9 mouse cellular contexts compared by ENCODE assay signal in the genomic region with DNA sequence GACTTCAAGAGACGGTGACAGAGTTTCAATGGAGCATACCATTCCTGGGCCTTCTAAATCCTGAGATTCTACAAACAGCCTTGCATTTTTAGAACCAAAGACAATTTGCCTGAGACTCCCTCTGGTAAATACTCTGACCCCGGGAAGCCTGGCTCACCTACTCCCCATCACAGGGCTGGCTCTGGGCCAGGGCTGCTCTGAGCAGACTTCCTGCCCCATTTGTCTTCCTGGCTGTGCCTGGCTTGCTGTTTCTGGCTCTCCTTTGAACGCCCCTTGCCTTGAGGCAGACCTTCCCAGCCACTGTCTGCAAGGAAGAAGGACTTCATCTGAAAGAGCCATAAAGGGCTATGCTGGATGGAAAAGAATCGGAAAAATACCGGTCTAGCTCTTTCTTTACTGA.
DNase-seq lines count a peak whose midpoint lies in the region; ATAC-seq lines count a peak whose summit lies in the region.
"Had no signal": no experiment of that assay in that cellular context is flagged by ENCODE, and none has a peak within 500 bp of the region (broad histone marks: within the 10 kb centered on the region; RNA-seq: fewer than 3 reads in every experiment).

No protein-coding gene starts in this region.

- 63% methylated on average over 5 of the region's 5 CpGs for WGBS in liver, embryonic 11.5 days
- 65% methylated on average over 5 of the region's 5 CpGs for WGBS in neural tube, embryonic 13.5 days

- H3K9me3 ChIP-seq in liver, embryonic 11.5 days (ENCODE audit: control insufficient read depth, low read length), result no peaks in the 10 kb centered on the region
- H3K9me3 ChIP-seq in neural tube, embryonic 13.5 days, result no peaks in the 10 kb centered on the region
- H3K9me3 ChIP-seq: midbrain, embryonic 12.5 days had no signal

- H3K9ac ChIP-seq in liver, embryonic 11.5 days (ENCODE audit: low read depth, low read length), result no peak overlapping the region
- no peak overlapping the region for H3K9ac ChIP-seq in neural tube, embryonic 13.5 days
- H3K9ac ChIP-seq: midbrain, embryonic 12.5 days had no signal

- H3K36me3 ChIP-seq in liver, embryonic 11.5 days (ENCODE audit: control insufficient read depth, insufficient read depth, low read length), result no peaks in the 10 kb centered on the region; the same call in 1 of the 2 replicates
- H3K36me3 ChIP-seq in neural tube, embryonic 13.5 days, result no peaks in the 10 kb centered on the region
- H3K36me3 ChIP-seq: midbrain, embryonic 12.5 days had no signal

- H3K27me3 ChIP-seq in liver, embryonic 11.5 days (replicated peaks; ENCODE audit: control insufficient read depth, insufficient read depth, low read length), result no peaks in the 10 kb centered on the region
- H3K27me3 ChIP-seq in neural tube, embryonic 13.5 days, result no peaks in the 10 kb centered on the region
- H3K27me3 ChIP-seq: midbrain, embryonic 12.5 days had no signal

- H3K27ac ChIP-seq in liver, embryonic 11.5 days (ENCODE audit: low read depth, low read length), result no peak overlapping the region
- 0 out of 2 replicates have a peak overlapping the region, but pooled peaks have one; percentile 38 for H3K27ac ChIP-seq in neural tube, embryonic 13.5 days (replicated peaks)
- H3K27ac ChIP-seq: midbrain, embryonic 12.5 days had no signal

- ATAC-seq in liver, embryonic 11.5 days (replicated peaks; ENCODE audit: low FRiP score), result no peak
- ATAC-seq in neural tube, embryonic 13.5 days (ENCODE audit: low read depth), result 0 out of 2 replicates have a peak, but pooled peaks have one; percentile 27

- no peak overlapping the region for H3K4me3 ChIP-seq in liver, embryonic 11.5 days (ENCODE audit: low read depth, low read length)
- H3K4me3 ChIP-seq in neural tube, embryonic 13.5 days, result no peak overlapping the region
- H3K4me3 ChIP-seq: midbrain, embryonic 12.5 days had no signal

- H3K4me2 ChIP-seq in liver, embryonic 11.5 days, result no peak overlapping the region
- no peak overlapping the region for H3K4me2 ChIP-seq in neural tube, embryonic 13.5 days
- H3K4me2 ChIP-seq: midbrain, embryonic 12.5 days had no signal

- no peaks in the 10 kb centered on the region for H3K4me1 ChIP-seq in liver, embryonic 11.5 days (replicated peaks; ENCODE audit: control insufficient read depth, insufficient read depth, low read length)
- peaks cover 22% of the 10 kb centered on the region for H3K4me1 ChIP-seq in neural tube, embryonic 13.5 days (replicated peaks)
- H3K4me1 ChIP-seq: midbrain, embryonic 12.5 days had no signal

- peak; percentile 55 for DNase-seq in liver
- DNase-seq in liver, embryonic 11.5 days (ENCODE audit: low spot score), result no peak
- DNase-seq in adrenal gland, postnatal 36 days, result peak; percentile 83 to 88
- DNase-seq in kidney, adult 8-10 months, result peak; percentile 75 to 84
- no peak for DNase-seq in layer of hippocampus, adult 18-20 months (ENCODE audit: low spot score in 2 of 2)
- DNase-seq in frontal cortex, postnatal 10 days (ENCODE audit: low spot score in 2 of 2), result no peak
- DNase-seq in spleen, postnatal 4 days (ENCODE audit: low spot score in 2 of 2), result no peak

Comparison
In these comparisons a context has a peak if more than half of its experiments do, and no peak if none do; other contexts are left out.
1. DNase-seq: peak in liver (single experiment), adrenal gland, postnatal 36 days (2 of 2) and kidney, adult 8-10 months (2 of 2); none in liver, embryonic 11.5 days (single experiment), layer of hippocampus, adult 18-20 months (0 of 2), frontal cortex, postnatal 10 days (0 of 2) and spleen, postnatal 4 days (0 of 2).